Mouse (Mus musculus) liver, embryonic 11.5 days (tissue): ENCODE results near the gene Zdhhc17. TPM values are rescaled to one million over a fixed set of nuclear protein-coding genes. Genes with fewer than 3 reads are reported as not detected.
A peak's percentile ranks its signal among the peaks of the same experiment; 100 is the strongest.

Experiments used
- ATAC-seq: fragments of 200-750 bp; cut with Nextera tagmentation; replicated peaks from 2 replicates; pipeline ENCODE4 v1.8.0; 2017; ENCODE audit warnings: moderate number of reproducible peaks, mild to moderate bottlenecking, moderate TSS enrichment, moderate library complexity; ENCODE audit not compliant: low FRiP score
- DNase-seq: peaks from one replicate; pipeline ENCODE4 v3.0.0-alpha.2; 2017; ENCODE audit warnings: low spot score
- H3K27ac ChIP-seq: fragments of 300-500 bp; sonication (generic); 2 replicates; pipeline ENCODE4 v1.5.1; 2014; ENCODE audit warnings: mild to moderate bottlenecking, low read depth, low read length, control low read depth
- H3K27me3 ChIP-seq: fragments of 300-500 bp; sonication (generic); replicated peaks from 2 replicates; pipeline ENCODE4 v1.6.1; 2014; ENCODE audit warnings: low read length, mixed read lengths; ENCODE audit not compliant: control insufficient read depth, insufficient read depth
- H3K36me3 ChIP-seq: fragments of 300-500 bp; sonication (generic); 2 replicates; pipeline ENCODE4 v1.6.1; 2014; ENCODE audit warnings: mild to moderate bottlenecking, low read length, moderate library complexity, mixed read lengths; ENCODE audit not compliant: control insufficient read depth, insufficient read depth
- H3K4me1 ChIP-seq: fragments of 300-500 bp; sonication (generic); replicated peaks from 2 replicates; pipeline ENCODE4 v1.6.1; 2014; ENCODE audit warnings: low read length, mixed read lengths; ENCODE audit not compliant: control insufficient read depth, insufficient read depth
- H3K4me2 ChIP-seq: fragments of 300-500 bp; sonication (generic); 2 replicates; pipeline ENCODE4 v1.6.1; 2014; ENCODE audit warnings: mild to moderate bottlenecking, control low read depth, moderate library complexity
- H3K4me3 ChIP-seq: fragments of 300-500 bp; sonication (generic); 2 replicates; pipeline ENCODE4 v1.5.1; 2014; ENCODE audit warnings: low read depth, low read length, control low read depth
- H3K9ac ChIP-seq: fragments of 300-500 bp; sonication (generic); 2 replicates; pipeline ENCODE4 v1.6.1; 2014; ENCODE audit warnings: low read depth, low read length, control low read depth
- H3K9me3 ChIP-seq: fragments of 300-500 bp; sonication (generic); 2 replicates; pipeline ENCODE4 v1.6.1; 2016; ENCODE audit warnings: low read length, inconsistent platforms, mixed read lengths; ENCODE audit not compliant: control insufficient read depth
- WGBS: fragments of 180-500 bp; shearing (Covaris S2); extraction: QIAGEN DNeasy Blood & Tissue Kit; methylation state at CpG from one replicate; pipeline ENCODE4 v1.1.7; 2014; 5-methylcytosine and 5-hydroxymethylcytosine counted together
- polyA plus RNA-seq: library from polyadenylated mRNA; unstranded; fragments of >200 nt; fragmentation: Nextera tagmentation; extraction: Ambion mirVana; gene quantifications from 2 replicates; pipeline ENCODE4 v1.2.1, GENCODE M21; 2014

Gene Zdhhc17
- polyA plus RNA-seq, 1 experiment from 2014 or later: 14.7 TPM

DNA sequence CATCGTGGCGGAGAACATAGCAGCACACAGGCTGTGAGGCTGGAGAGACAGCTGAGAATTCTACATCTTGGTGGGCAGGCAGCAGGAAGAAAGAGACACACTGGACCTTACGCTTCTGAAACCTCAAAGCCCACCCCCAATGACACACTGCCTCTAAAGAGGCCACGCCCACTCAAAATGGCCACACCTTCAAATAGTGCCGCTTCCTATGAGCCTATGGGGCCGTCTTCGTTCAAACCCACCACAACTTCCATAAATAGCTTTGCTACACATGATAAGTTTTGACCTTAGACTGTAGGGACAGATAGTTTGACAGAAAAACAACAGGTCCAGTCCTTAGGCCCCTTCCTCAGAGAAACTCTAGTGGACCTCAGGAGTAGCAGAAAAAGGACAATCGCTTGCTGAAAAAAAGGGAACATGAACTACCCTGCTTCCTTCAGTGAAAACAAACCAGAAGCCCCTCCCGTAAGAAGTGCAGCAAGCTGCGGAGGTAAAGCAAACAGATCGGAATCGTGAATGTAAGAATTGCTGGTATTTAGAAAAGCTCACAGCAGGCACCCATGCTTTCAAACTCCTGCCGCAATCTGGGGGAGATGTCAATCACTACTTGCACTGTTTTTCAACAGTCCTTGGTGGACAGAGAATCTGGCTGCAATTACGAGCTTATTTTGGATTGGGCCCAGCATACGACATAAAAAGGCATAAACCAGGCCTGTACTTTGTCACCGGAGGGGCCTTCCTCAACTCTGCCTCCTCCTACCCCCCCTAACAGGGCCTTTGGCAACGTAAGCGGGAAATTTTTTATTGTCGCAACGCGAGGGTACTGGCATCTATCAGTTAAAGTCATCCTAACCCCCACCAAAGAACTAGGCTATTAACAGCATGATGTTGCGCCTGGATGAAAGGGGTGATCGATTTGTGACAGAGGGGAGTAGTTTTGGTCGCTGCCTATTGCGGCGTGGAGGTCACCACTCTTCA, 91.2 kb downstream of the Zdhhc17 start:
- Histone ChIP-seq H3K4me2 (peak overlapping the region; percentile 98), H3K27ac (peak overlapping the region; percentile 83), H3K4me1 (peaks cover 9% of the 10 kb centered on the region), H3K4me3 (peak overlapping the region; percentile 65), H3K27me3 (no peaks in the 10 kb centered on the region), H3K36me3 (no peaks in the 10 kb centered on the region), H3K9ac (peak overlapping the region; percentile 20; the same call in 1 of the 2 replicates), H3K9me3 (peaks cover 2% of the 10 kb centered on the region; the same call in 1 of the 2 replicates)
- WGBS: 19% methylated on average over 26 of the region's 26 CpGs
- DNase-seq (peak; percentile 60), ATAC-seq (0 out of 2 replicates have a peak, but pooled peaks have one; percentile 6)

GRCm38 (mm10) chr10:110917521-110917920, 92.4 kb downstream of the Zdhhc17 start:
- 91% methylated on average over 6 of the region's 6 CpGs for WGBS
- no peak overlapping the region for H3K27ac ChIP-seq

DNA sequence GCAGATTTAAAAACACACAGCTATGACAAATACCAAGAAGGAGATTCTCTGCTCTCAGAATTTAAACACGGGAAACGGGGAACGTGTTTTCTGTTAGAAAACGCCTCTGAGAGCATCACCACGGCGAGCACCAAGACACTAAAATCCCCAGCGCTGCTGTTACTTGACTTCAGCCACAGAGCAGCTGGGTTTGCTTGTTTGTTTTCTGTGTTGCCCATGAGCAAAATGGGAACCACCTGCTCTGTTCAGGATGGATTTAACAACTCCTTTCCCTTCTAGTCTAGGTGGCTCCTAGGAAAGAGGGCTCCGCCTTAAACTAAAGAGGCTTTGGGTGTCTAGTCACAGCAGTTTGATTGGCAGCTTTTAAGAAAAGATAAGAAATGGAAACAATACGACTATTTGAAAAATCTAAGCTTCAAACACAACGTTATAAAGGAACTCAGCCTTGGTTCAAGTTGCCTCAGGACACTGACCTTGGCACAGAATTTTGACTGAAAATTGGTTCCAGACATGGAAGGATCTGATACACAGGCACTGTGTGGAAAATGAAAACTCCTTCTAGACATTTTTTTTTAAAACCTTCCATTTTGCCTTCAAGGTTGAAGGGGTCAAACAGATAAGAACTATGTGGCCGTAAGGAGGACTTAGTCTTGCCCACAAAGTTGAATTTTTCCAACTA, 93.1 kb downstream of the Zdhhc17 start:
- 75% methylated on average over 11 of the region's 11 CpGs for WGBS
- no peak for DNase-seq
- no peak for ATAC-seq

More at GRCm38 (mm10) chr10:110917521-110917920, 92.4 kb downstream of the Zdhhc17 start:
- DNase-seq (no peak), ATAC-seq (no peak)
- Histone ChIP-seq H3K9ac (no peak overlapping the region), H3K4me1 (peaks cover 9% of the 10 kb centered on the region), H3K9me3 (peaks cover 2% of the 10 kb centered on the region; the same call in 1 of the 2 replicates), H3K36me3 (no peaks in the 10 kb centered on the region), H3K27me3 (no peaks in the 10 kb centered on the region), H3K4me3 (no peak overlapping the region), H3K4me2 (no peak overlapping the region)

GRCm38 (mm10) chr10:110903862-110904261, 106.1 kb downstream of the Zdhhc17 start:
- Histone ChIP-seq H3K9me3 (no peaks in the 10 kb centered on the region), H3K36me3 (no peaks in the 10 kb centered on the region), H3K27ac (no peak overlapping the region), H3K27me3 (no peaks in the 10 kb centered on the region), H3K4me1 (peaks cover 3% of the 10 kb centered on the region; the same call in 1 of the 2 replicates), H3K9ac (no peak overlapping the region), H3K4me3 (no peak overlapping the region), H3K4me2 (no peak overlapping the region)
- DNase-seq (no peak), ATAC-seq (no peak)
- 92% methylated on average over 3 of the region's 3 CpGs for WGBS

More for the DNA sequence above, 93.1 kb downstream of the Zdhhc17 start:
- Histone ChIP-seq H3K27me3 (no peaks in the 10 kb centered on the region), H3K9me3 (peaks cover 2% of the 10 kb centered on the region; the same call in 1 of the 2 replicates), H3K4me2 (no peak overlapping the region), H3K27ac (no peak overlapping the region), H3K4me1 (peaks cover 4% of the 10 kb centered on the region), H3K9ac (no peak overlapping the region), H3K36me3 (no peaks in the 10 kb centered on the region), H3K4me3 (no peak overlapping the region)

DNA sequence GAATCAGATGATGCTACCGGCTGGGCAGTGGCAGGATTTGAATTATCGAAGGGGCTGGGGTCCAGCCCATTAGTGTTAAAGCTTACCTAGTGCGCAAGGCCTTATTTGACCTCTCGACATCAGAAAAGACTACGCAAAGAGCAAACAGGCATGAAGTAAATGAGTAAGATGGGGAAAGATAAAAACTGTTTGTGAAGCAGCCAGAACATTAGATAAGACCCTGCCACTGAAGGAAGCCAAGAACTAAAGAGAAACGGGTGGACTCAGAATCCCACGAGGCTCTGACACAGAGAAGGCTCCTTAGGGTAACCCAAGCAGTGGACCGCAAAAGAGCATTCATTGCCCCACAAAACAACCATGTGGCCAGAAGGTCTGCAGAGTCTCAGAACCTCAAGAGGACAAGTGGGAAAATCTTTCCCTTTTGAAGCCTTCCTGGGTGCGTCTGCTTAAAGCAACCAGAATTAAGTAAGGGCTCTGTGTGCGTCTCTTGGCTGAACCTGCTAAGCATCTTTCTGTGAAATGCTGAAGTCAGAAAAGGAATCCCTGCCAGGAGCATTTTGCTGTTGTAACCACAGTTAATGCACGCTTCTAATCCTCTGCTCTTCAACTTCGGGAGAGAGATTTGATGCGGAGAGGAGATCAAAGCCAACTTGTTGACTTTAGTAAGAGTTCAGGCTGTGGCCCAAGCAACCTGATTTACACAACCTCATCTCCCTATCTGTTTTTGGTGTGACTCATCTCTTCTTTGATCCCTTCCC, 110.0 kb downstream of the Zdhhc17 start:
- Histone ChIP-seq H3K4me2 (no peak overlapping the region), H3K9me3 (no peaks in the 10 kb centered on the region), H3K27me3 (no peaks in the 10 kb centered on the region), H3K9ac (no peak overlapping the region), H3K27ac (no peak overlapping the region), H3K4me1 (peaks cover 3% of the 10 kb centered on the region; the same call in 1 of the 2 replicates), H3K36me3 (no peaks in the 10 kb centered on the region), H3K4me3 (no peak overlapping the region)
- DNase-seq (no peak), ATAC-seq (no peak)
- 55% methylated on average over 13 of the region's 13 CpGs for WGBS

Other genes starting within 250 kb of the Zdhhc17 start
- gene Csrp2, start 90.4 kb downstream of the Zdhhc17 start, polyA plus RNA-seq: 64.4 and 72.4 TPM in 2 replicates
- 10.9 and 11.2 TPM in 2 replicates for gene Osbpl8, start 154.6 kb upstream of the Zdhhc17 start, polyA plus RNA-seq